Mouse (Mus musculus): ENCODE measurements around the gene Olfr1440.

Gene Olfr1440

DNA sequence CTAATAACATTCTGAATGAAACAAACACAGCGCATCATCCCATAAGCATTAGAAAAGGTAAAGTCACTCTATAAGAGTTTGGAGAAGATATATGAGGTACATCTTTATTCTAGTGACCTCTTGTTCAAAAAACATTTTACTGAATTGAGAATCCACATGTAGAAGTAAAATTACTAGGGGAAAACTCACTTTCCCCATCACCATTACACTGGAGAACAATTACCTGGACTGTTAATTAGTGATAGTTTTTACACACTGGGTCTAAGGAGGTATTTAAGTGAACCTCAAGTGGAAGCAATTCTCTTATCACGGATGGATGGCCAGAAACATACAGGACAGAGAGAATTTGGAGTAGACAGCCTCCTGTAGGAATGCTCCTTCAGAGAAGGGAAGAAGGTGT lies at the start of gene Olfr1440:
Gene Olfr1440 (plus strand): TSS at position 301 of the 400 bp plus-strand sequence.
- no peak for DNase-seq

DNA sequence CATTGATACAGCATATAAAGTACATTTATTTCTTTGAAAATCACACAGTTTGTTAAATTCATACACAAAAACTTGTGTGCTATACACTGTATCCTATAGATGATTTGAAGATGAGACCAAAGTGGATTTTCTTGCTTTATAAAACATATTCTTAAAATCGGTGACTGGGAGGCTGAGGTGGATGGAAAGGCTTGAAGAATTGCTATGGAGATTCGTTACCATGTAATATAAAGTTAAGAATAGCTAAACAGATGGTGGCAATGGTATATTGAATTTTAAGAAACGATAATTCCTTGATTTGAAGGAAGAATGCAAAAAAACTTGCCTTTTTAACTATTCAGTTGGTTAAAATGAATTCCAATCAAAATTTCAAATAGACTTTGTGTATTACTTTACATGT lies 14.1 kb upstream of the Olfr1440 start:
- no peak for DNase-seq

DNA sequence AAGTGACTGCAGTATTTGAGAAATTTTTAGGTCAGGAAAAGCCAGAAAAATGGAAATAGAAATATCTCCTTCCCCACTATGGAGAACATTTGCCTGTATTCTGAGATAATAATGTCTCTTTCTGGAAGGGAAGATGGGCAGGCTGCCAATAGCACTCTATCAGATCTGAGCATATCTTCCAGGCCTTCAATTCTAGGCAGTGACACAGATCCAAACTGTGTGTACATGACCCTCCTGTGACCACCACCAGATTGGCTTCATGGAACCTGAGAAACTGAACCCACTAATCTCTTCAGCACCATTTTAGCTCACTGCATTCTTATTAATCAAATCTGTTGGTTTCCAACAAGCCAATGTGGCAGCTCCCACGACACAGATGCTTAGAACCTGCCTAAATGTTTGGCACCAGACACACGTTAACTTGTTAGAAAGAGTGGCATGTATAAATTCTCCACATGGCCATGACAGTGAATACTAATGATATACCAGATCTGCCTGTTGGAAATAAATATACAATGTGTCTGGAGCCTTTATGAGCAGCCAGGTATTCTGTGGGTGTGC lies 12.5 kb upstream of the Olfr1440 start:
- no peak for DNase-seq

DNA sequence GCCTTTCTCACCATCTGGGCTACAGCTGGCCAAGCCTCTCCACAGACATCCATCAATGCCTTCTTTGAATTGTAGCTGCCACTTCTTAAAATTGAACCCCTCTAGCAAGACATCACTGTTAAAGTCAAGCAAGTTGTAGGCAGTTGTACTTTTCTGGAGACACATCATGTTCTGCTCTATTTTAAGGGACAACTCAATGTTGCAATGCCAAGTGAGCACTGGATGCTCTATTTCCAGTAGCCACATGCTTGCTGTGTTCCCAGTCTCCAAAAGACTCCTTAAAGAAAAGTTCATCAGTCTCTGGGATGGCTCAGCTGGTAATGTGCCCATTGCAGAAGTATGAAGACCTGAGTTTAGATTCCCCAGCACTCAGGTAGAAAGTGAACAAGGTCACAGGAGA lies 26.7 kb downstream of the Olfr1440 start:
- DNase-seq = no peak

DNA sequence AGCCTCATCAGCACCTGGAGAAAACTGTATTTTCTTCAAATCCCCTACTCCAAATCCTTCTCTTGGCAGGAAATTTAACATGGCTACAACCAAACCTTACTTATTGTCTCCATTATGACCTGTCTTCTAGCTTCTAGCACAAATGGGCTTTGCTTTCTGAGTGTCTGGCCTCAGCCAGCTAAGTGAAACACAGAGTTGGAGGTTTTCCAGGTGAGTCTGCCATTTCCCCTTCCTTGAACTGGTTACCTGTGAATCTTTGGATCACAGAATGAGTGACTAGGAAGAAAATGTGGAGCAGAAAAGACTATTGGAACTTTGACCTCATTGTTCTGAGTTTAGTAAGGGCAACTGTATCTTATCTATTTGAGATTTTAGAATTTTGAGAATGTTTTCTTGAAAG lies 30.3 kb downstream of the Olfr1440 start, which contains the start of gene Olfr1441:
Gene Olfr1441 (plus strand): TSS at position 73 of the 400 bp plus-strand sequence.
- DNase-seq = no peak

DNA sequence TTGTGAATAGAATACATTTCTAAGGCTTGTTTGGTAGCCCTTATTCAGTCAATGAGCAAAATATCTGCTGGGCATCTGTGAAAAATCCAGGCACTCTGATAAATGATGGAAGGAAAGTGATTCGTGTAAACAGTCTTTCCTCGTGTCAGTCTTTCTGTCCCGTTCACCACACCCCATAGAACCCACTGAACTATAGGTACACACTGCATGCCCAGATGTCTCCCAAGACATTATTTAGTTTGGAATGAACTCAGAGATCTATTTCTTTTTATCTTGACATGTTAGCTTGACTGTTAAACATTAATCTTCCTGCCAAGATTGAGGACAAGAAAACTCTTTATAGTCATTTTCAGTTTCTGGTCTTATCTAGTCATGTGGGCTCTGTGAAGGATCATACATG lies 31.2 kb downstream of the Olfr1440 start:
- no peak for DNase-seq

DNA sequence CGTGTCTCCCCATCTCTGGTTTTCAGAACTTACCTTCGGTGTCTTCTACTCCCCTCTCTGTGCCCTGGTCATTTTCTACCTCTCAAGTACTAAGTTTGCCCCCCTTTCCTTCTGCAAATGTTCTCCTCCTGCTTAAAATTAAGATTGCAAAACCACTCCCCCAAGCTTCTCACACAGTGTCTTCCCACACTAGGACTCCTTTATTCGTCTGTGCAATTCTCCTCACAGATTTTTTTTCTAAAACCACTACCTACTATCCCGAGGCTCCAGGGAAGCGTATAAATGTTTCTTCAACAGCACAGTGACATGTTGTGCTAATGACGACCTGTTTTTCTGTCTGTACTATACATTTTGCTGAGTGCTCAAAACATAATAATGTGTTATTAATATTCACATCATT lies 33.5 kb downstream of the Olfr1440 start:
- DNase-seq = no peak

DNA sequence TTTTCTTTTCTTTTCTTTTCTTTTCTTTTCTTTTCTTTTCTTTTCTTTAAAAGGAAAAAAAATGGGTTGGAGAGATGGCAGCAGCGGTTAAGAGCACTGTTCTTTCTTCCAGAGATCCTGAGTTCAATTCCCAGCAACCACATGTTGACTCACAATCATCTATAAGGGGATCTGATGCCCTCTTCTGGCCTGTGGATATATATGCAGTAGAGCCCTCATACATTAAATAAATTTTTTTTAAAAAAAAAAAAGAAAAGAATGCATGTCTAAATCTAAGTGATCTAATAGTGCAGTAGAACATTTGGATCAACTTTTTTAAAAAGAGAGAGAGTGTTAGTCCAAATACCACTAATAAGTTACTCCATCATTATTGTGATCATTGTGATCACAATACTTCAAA lies 34.6 kb downstream of the Olfr1440 start:
- no peak for DNase-seq

DNA sequence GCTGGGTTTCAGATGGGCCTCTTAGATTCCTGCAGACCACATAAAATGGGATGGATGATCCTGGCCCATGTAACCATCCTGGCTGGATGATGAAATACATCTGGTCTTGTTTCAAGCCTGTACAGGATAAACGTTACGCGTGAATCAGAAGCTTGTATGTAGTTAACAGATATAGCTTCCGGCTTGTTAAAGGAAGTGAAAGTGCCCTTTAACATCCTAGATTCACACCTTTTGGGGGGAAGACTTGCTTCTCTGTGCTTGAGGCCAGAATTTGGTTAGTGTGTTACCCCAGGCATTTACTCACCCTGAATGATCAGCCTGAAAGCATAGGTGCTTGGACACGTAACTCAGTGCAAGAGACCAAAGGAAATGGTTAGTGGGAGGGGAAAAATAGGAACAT lies 40.0 kb downstream of the Olfr1440 start:
- DNase-seq = no peak

DNA sequence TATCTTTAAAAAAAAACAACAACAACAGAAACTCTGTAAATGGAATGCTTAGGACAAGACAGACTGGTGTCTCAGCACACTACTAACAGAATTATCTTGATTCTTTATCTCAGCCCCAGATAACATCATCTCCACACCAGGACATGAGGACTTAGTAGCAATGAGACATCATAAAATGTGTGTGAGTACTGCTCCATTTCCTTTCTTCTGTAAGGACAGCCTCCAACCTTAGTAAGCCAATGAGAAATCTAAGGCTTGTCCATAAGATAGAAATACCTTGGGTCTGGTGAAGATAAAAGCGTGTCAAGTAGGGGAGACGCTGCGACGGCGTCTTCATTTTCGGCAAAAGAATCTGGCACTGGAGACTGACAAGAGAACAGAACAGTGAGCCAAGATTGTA lies 40.5 kb downstream of the Olfr1440 start, which contains the start of gene Pfpl:
Gene Pfpl (plus strand): TSS at position 301 of the 400 bp plus-strand sequence.
- DNase-seq = no peak

DNA sequence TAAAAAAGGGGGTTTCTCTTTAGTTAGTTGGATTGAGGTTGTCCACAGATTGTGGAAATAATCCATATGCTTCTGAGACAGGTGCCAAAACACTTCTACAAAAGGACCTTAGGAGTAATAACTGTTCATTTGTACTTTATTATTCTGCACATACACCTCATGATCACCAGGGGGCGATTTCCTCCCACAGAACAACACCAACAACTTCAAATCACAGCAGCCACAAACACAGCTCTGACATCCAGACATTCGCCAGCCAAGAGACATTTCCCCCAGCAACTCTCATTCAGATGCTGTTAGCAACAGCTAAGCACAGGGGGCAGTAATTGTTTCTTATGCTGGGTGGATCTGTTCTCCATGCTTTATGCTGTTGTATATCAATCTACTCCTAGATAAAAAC lies 46.0 kb downstream of the Olfr1440 start:
- peak; percentile 48 for DNase-seq

DNA sequence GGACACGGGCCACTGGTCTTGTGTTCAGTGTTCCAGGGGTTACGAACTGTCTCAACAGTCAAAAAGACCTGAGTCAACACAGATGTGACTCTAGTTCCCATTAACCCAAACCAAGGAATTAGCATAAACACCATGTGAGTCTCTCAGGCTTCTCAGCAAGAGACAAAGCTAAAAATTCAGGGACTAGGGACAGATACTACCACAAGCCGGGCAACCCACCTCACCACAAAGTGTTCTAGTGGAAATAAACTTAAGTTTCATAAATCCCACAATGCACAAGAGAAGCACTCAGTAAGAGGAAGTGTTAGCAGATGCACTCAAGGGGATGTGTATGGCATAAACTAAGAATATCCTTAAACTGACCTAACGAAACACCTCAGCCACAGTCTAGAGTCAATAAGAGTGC lies 47.9 kb downstream of the Olfr1440 start:
- DNase-seq = no peak

DNA sequence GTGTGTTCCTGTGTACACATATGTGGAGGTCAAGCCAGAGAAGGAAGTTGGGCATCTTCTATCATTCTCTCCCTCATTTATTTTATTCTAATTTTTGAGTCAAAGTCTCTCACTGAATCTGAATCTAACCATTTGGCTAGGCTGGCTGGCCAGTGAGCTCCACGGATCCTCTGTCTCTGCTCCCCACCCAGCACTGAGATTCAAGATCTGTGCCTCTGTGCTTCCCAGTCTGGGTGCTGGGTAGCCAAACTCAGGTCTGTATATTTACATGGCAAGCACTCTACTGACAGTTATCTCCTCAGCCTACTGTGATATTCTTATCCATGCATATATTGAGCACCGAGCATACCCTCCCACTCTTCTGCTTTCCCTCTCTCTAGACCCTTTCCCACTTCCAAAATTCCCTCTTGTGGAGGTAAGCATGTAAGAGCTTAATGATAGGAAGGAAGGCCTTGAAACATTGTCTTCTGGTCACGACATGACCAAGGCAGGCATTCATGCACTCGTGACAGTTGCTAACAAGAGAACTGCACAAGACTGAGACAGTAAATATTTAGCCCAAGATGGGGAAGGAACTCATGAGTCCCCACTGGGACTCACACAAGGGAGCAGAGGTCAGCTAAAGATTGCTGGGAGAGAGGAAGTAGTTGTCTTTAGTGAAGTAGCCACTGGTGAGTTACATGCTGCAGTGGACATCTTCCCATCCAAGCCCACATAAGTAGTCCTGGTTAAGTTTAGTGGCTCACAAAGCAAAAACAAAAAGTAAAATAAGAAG lies 48.9 kb downstream of the Olfr1440 start:
- no peak for DNase-seq

DNA sequence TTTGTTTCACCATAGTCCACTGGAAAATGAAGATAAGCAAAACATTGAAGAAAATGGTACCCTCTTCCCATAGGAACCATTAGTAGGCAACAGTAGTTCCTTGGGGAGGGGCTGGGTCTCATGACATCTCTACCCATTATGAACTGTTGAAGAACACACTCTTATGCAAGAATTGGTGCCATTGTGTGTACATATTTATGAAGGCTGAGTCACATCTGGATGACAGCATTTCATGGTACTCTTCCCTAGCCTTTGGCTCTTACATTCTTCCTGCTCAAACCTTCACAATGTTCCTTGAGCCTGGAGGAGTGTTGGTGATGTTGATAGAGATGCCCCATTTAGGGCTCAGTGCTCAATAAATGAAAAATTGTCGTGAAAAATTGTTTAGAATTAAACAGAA lies 52.5 kb downstream of the Olfr1440 start:
- no peak for DNase-seq

DNA sequence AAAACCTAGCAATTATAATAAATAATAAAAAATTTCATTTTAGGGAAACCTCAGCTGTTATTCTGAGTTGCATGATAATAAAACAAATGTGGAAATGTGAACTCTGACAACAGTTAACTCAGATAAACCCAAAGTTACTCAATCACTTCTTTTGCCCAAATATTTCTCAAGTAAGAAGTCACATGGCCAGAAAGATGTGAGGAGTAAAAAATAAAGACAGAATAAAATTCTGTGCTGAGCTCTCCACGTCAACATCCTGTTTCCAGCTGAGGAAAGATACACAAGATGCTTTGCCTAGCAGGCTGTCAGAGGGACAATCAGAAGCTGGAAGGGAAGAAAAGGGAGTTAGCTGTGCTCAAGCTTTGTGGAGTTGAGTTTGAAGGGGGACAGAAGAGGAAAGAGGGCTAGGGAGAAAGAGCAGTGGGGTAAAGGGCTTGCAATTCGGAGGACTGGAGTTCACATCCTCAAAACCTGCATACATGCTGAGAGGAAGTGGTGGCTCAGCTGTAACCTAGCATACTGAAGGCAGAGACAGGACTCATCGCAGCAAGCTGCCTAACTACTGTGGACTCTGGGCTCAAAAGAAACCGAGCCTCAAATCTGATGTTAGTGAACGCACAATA lies 53.1 kb downstream of the Olfr1440 start:
- DNase-seq = no peak

DNA sequence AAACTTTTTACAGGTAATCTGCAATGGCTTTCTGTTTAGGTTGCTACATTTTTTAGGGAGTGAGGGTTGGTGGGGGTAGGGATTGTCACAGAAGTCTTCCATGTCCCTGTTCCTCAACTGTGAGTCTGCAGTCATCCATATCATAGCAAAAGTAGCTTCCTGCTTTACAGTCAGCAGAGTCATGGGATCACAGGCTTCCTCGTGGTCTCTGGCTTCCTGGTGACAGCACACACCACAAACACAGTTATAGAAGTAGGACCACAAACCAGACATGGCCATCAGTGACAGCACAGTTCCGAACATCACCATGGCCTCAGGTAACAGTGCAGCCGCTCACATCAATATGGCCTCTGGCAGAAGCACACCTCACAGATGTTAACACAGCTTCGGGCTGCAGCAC lies 55.5 kb downstream of the Olfr1440 start:
- DNase-seq = no peak

DNA sequence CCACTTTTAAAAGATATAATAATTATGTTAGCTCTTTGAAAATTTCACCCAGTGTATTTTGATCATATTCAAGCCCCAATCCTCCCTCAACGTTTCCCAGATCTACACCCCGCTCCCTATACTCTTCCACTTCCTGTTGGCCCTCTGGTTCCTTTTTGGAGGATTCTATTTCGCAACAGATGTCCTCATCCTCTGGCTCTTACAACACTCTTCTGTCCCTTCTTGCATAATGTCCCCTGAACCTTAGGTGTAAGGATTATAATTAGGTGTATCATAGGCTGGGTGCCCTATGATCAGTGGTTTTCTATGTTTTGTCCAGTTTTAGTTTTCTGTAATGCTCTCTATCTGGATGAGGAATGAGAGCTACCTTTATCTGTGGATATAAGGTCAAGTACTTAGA lies 57.9 kb downstream of the Olfr1440 start:
- DNase-seq = no peak

Data from kidney, postnatal 14 days (tissue).